Mouse (Mus musculus): ENCODE data around the gene Lrrc46. TPM values are rescaled to one million over a fixed set of nuclear protein-coding genes. Genes with fewer than 3 reads are reported as not detected.

The Lrrc46 gene
- polyA plus RNA-seq, 1 experiment from 2014 or later: 1.5 TPM

DNA sequence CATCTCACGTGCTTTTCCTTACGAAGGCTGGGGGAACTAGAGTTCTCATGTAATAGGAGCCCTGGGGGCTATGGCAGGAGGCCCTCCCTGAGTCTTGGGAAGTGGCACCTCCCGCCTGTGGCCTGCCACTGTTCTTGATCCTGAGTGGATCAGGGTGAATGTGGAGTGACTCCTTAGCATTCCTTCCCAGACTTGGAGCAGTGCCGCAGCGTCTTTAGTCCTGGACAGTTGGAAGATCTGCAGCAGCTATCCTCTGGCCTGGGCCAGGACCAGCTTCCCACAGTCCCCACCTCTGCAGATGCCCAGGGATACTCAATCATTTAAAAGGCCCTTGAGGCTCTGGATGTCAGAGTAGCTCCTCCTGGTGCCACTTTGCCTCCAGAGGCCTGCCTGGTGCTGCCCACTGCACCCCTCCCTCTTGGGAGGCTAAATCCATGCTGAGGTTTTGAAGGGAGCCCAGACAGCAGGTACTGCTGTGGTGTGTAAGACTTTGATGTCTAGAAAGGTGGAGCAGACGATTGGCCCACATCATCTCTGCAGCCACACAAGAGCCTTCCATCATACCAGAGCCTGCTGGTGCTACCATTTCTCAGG is 8.4 kb upstream of the Lrrc46 start:
- WGBS: 71% methylated on average over 6 of the region's 6 CpGs
- Histone ChIP-seq H3K4me1 (ENCODE audit: insufficient read depth) (0 out of 2 replicates have a peak, but pooled peaks cover 8% of the 10 kb centered on the region), H3K4me2 (peak overlapping the region; percentile 90; the same call in 1 of the 2 replicates), H3K4me3 (ENCODE audit: low read depth, low read length) (no peak overlapping the region), H3K36me3 (ENCODE audit: insufficient read depth) (peaks cover 37% of the 10 kb centered on the region), H3K27ac (ENCODE audit: low read depth) (no peak overlapping the region), H3K27me3 (ENCODE audit: insufficient read depth, low read length) (no peaks in the 10 kb centered on the region), H3K9ac (no peak overlapping the region), H3K9me3 (ENCODE audit: low read depth, low read length) (no peaks in the 10 kb centered on the region)
- no peak for TF ChIP-seq CTCF (IDR thresholded peaks at IDR 0.05; ENCODE audit: low read depth)
- DNase-seq (no peak), ATAC-seq (ENCODE audit: insufficient read depth) (no peak)

- ATAC-seq (ENCODE audit: insufficient read depth): no peak
- no peaks in the 10 kb centered on the region for H3K9me3 ChIP-seq (ENCODE audit: low read depth, low read length)
- no peak overlapping the region for H3K4me3 ChIP-seq (ENCODE audit: low read depth, low read length)
- 0 out of 2 replicates have a peak, but pooled peaks cover 8% of the 10 kb centered on the region for H3K4me1 ChIP-seq (ENCODE audit: insufficient read depth)
- H3K4me2 ChIP-seq: no peak overlapping the region
- peaks cover 34% of the 10 kb centered on the region for H3K36me3 ChIP-seq (ENCODE audit: insufficient read depth)
- DNase-seq: no peak
- WGBS: 82% methylated on average over 8 of the region's 8 CpGs
- no peak overlapping the region for H3K27ac ChIP-seq (ENCODE audit: low read depth)
- H3K27me3 ChIP-seq (ENCODE audit: insufficient read depth, low read length): no peaks in the 10 kb centered on the region
- H3K9ac ChIP-seq: no peak overlapping the region
- no peak for TF ChIP-seq CTCF (IDR thresholded peaks at IDR 0.05; ENCODE audit: low read depth)
These were observed 7.0 kb upstream of the Lrrc46 start for GRCm38 (mm10) chr11:97048090-97048650.

- Histone ChIP-seq H3K27me3 (ENCODE audit: insufficient read depth, low read length) (no peaks in the 10 kb centered on the region), H3K9ac (no peak overlapping the region), H3K4me3 (ENCODE audit: low read depth, low read length) (no peak overlapping the region), H3K27ac (ENCODE audit: low read depth) (no peak overlapping the region), H3K9me3 (ENCODE audit: low read depth, low read length) (no peaks in the 10 kb centered on the region), H3K4me2 (no peak overlapping the region), H3K36me3 (ENCODE audit: insufficient read depth) (peaks cover 30% of the 10 kb centered on the region), H3K4me1 (ENCODE audit: insufficient read depth) (no peaks in the 10 kb centered on the region)
- 83% methylated on average over 7 of the region's 7 CpGs for WGBS
- TF ChIP-seq CTCF (IDR thresholded peaks at IDR 0.05; ENCODE audit: low read depth): peak; percentile 31
- peak; percentile 28 for DNase-seq
- ATAC-seq (ENCODE audit: insufficient read depth): no peak
These were observed 4.7 kb upstream of the Lrrc46 start for GRCm38 (mm10) chr11:97045861-97046260.

DNA sequence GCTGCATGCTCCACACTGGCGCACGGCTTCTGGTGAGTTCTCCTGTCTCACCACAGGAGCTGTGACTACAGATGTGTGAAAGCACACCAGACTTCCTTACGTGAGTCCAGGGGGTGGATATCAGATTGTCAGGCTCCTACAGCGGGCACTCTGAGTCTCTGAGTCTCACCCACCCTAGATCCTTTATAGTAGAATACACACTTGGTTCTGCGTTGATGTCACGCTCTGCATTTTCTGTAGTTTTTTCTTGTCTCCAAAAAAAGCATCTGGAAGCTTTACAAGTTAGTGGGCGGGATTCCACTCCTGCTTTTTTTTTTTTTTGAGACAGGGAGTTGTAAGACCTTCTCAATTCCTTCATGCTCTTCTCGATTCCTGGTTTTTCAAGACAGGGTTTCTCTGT is 3.7 kb upstream of the Lrrc46 start:
- TF ChIP-seq CTCF (IDR thresholded peaks at IDR 0.05; ENCODE audit: low read depth): no peak
- Histone ChIP-seq H3K4me2 (no peak overlapping the region), H3K9me3 (ENCODE audit: low read depth, low read length) (no peaks in the 10 kb centered on the region), H3K4me3 (ENCODE audit: low read depth, low read length) (no peak overlapping the region), H3K9ac (no peak overlapping the region), H3K4me1 (ENCODE audit: insufficient read depth) (no peaks in the 10 kb centered on the region), H3K27ac (ENCODE audit: low read depth) (no peak overlapping the region), H3K36me3 (ENCODE audit: insufficient read depth) (peaks cover 30% of the 10 kb centered on the region), H3K27me3 (ENCODE audit: insufficient read depth, low read length) (no peaks in the 10 kb centered on the region)
- ATAC-seq (ENCODE audit: insufficient read depth) (no peak), DNase-seq (no peak)
- WGBS: 92% methylated on average over 8 of the region's 8 CpGs

- ATAC-seq (ENCODE audit: insufficient read depth): no peak
- WGBS: 36% methylated on average over 12 of the region's 12 CpGs
- TF ChIP-seq CTCF (IDR thresholded peaks at IDR 0.05; ENCODE audit: low read depth): no peak
These were observed 746 bp downstream of the Lrrc46 start for GRCm38 (mm10) chr11:97040301-97041021.

GRCm38 (mm10) chr11:97038881-97039280 is 2.3 kb downstream of the Lrrc46 start:
- no peak overlapping the region for H3K9ac ChIP-seq
- no peaks in the 10 kb centered on the region for H3K9me3 ChIP-seq (ENCODE audit: low read depth, low read length)
- ATAC-seq (ENCODE audit: insufficient read depth) (no peak), DNase-seq (no peak)
- no peak overlapping the region for H3K4me3 ChIP-seq (ENCODE audit: low read depth, low read length)
- no peaks in the 10 kb centered on the region for H3K4me1 ChIP-seq (ENCODE audit: insufficient read depth)
- TF ChIP-seq CTCF (IDR thresholded peaks at IDR 0.05; ENCODE audit: low read depth): no peak
- no peaks in the 10 kb centered on the region for H3K27me3 ChIP-seq (ENCODE audit: insufficient read depth, low read length)
- H3K36me3 ChIP-seq (ENCODE audit: insufficient read depth): peaks cover 4% of the 10 kb centered on the region; the same call in 1 of the 2 replicates
- 60% methylated on average over 7 of the region's 7 CpGs for WGBS
- H3K27ac ChIP-seq (ENCODE audit: low read depth): no peak overlapping the region
- no peak overlapping the region for H3K4me2 ChIP-seq

More at GRCm38 (mm10) chr11:97040301-97041021, 746 bp downstream of the Lrrc46 start:
- H3K27ac ChIP-seq (ENCODE audit: low read depth): no peak overlapping the region
- H3K4me2 ChIP-seq: peak overlapping the region; percentile 63
- no peaks in the 10 kb centered on the region for H3K9me3 ChIP-seq (ENCODE audit: low read depth, low read length)
- 0 out of 2 replicates have a peak, but pooled peaks cover 7% of the 10 kb centered on the region for H3K36me3 ChIP-seq (ENCODE audit: insufficient read depth)
- H3K4me3 ChIP-seq (ENCODE audit: low read depth, low read length): peak overlapping the region; percentile 80
- no peaks in the 10 kb centered on the region for H3K4me1 ChIP-seq (ENCODE audit: insufficient read depth)
- H3K27me3 ChIP-seq (ENCODE audit: insufficient read depth, low read length): no peaks in the 10 kb centered on the region
- peak overlapping the region; percentile 32; the same call in 1 of the 2 replicates for H3K9ac ChIP-seq
- no peak for DNase-seq

GRCm38 (mm10) chr11:97036141-97036540 is 5.1 kb downstream of the Lrrc46 start:
- H3K27me3 ChIP-seq (ENCODE audit: insufficient read depth, low read length): no peaks in the 10 kb centered on the region
- TF ChIP-seq CTCF (IDR thresholded peaks at IDR 0.05; ENCODE audit: low read depth): no peak
- H3K4me3 ChIP-seq (ENCODE audit: low read depth, low read length): no peak overlapping the region
- no peak overlapping the region for H3K9ac ChIP-seq
- no peaks in the 10 kb centered on the region for H3K4me1 ChIP-seq (ENCODE audit: insufficient read depth)
- ATAC-seq (ENCODE audit: insufficient read depth): no peak
- H3K9me3 ChIP-seq (ENCODE audit: low read depth, low read length): no peaks in the 10 kb centered on the region
- H3K27ac ChIP-seq (ENCODE audit: low read depth): no peak overlapping the region
- peaks cover 18% of the 10 kb centered on the region; the same call in 1 of the 2 replicates for H3K36me3 ChIP-seq (ENCODE audit: insufficient read depth)
- DNase-seq: no peak
- no peak overlapping the region for H3K4me2 ChIP-seq
- WGBS: 71% methylated on average over 5 of the region's 5 CpGs
